In genomic region chr3:133541000-133541399, GRCm38 (mm10) we compare ENCODE assay signal across 21 mouse cellular contexts.
"Had no signal": no experiment of that assay in that cellular context is flagged by ENCODE, and none has a peak within 500 bp of the region (broad histone marks: within the 10 kb centered on the region; RNA-seq: fewer than 3 reads in every experiment).

No protein-coding gene starts in this region.

- H3K9me3 ChIP-seq: kidney, embryonic 15.5 days; limb, embryonic 12.5 days; limb, embryonic 15.5 days had no signal

- ATAC-seq: liver, postnatal 0 days; lung, postnatal 0 days had no signal

- H3K9ac ChIP-seq: kidney, embryonic 15.5 days; limb, embryonic 12.5 days; limb, embryonic 15.5 days; liver, embryonic 14.5 days; liver, postnatal 0 days; lung, embryonic 14.5 days; midbrain, embryonic 12.5 days had no signal

- DNase-seq: kidney, adult 11 months; kidney, adult 8-10 months; kidney, postnatal 10 days; kidney, postnatal 36 days; left cerebral cortex, postnatal 4 days; liver, postnatal 0 days; lung, embryonic 14.5 days; right cerebral cortex, adult 18-20 months; right cerebral cortex, postnatal 14 days; right cerebral cortex, postnatal 4 days; thymus, adult 2 months; thymus, postnatal 14 days; thymus, postnatal 4 days had no signal

- H3K27me3 ChIP-seq: kidney, embryonic 15.5 days; limb, embryonic 12.5 days; limb, embryonic 15.5 days; midbrain, embryonic 12.5 days had no signal

- H3K4me3 ChIP-seq: kidney, embryonic 15.5 days; limb, embryonic 12.5 days; limb, embryonic 15.5 days; midbrain, embryonic 12.5 days had no signal

- H3K4me2 ChIP-seq: limb, embryonic 12.5 days; limb, embryonic 15.5 days; liver, embryonic 11.5 days had no signal

- H3K27ac ChIP-seq: kidney, embryonic 15.5 days; limb, embryonic 12.5 days; limb, embryonic 15.5 days; liver, embryonic 14.5 days; midbrain, embryonic 12.5 days; stomach, postnatal 0 days had no signal
